23 mouse cellular contexts compared by ENCODE assay signal in the genomic region with DNA sequence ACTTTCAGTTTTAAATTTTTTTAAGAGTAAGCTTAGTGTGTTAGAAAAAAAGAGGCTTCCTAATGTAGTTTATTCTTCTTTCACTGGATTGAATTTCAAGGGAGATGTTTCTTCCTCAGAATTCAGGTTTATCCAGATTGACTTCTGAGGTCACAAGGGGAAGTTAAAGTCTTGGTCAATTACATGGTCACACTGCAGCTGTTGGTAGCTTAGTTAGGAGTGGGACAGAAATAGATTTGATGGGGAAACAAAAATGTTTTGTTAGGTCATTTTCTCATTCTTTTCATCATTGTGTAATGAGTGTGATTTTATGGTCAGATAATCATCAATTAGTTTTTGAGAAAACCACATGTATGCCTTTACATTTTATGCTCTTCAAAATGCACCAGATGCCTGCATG. TPM values are rescaled to one million over a fixed set of nuclear protein-coding genes. Genes with fewer than 3 reads are reported as not detected.
A peak's percentile ranks its signal among the peaks of the same experiment; 100 is the strongest.
DNase-seq lines count a peak whose midpoint lies in the region; ATAC-seq lines count a peak whose summit lies in the region.
"Had no signal": no experiment of that assay in that cellular context is flagged by ENCODE, and none has a peak within 500 bp of the region (broad histone marks: within the 10 kb centered on the region; RNA-seq: fewer than 3 reads in every experiment).

No protein-coding gene starts in this region.

- no peak overlapping the region for H3K27ac ChIP-seq in hindbrain, embryonic 14.5 days
- H3K27ac ChIP-seq in hindbrain, embryonic 11.5 days (ENCODE audit: low read depth, low read length) = no peak overlapping the region
- H3K27ac ChIP-seq: embryonic facial prominence, embryonic 13.5 days; embryonic facial prominence, embryonic 15.5 days; forebrain, embryonic 10.5 days; forebrain, embryonic 12.5 days had no signal

- H3K36me3 ChIP-seq in hindbrain, embryonic 14.5 days (replicated peaks; ENCODE audit: control insufficient read depth, insufficient read depth) = no peaks in the 10 kb centered on the region
- no peaks in the 10 kb centered on the region for H3K36me3 ChIP-seq in hindbrain, embryonic 11.5 days (ENCODE audit: control insufficient read depth, insufficient read depth, low read length)
- H3K36me3 ChIP-seq: embryonic facial prominence, embryonic 13.5 days; embryonic facial prominence, embryonic 15.5 days; forebrain, embryonic 10.5 days; forebrain, embryonic 12.5 days had no signal

- H3K4me1 ChIP-seq in hindbrain, embryonic 14.5 days (replicated peaks; ENCODE audit: control insufficient read depth, insufficient read depth, low read length) = no peaks in the 10 kb centered on the region
- H3K4me1 ChIP-seq in hindbrain, embryonic 11.5 days (replicated peaks; ENCODE audit: control insufficient read depth, insufficient read depth, low read length) = no peaks in the 10 kb centered on the region
- H3K4me1 ChIP-seq: embryonic facial prominence, embryonic 13.5 days; embryonic facial prominence, embryonic 15.5 days had no signal

- H3K9ac ChIP-seq in hindbrain, embryonic 14.5 days = no peak overlapping the region
- no peak overlapping the region for H3K9ac ChIP-seq in hindbrain, embryonic 11.5 days (ENCODE audit: low read depth, low read length)
- H3K9ac ChIP-seq: embryonic facial prominence, embryonic 13.5 days; embryonic facial prominence, embryonic 15.5 days; forebrain, embryonic 12.5 days had no signal

- H3K4me2 ChIP-seq in hindbrain, embryonic 14.5 days (replicated peaks) = no peak overlapping the region
- H3K4me2 ChIP-seq in hindbrain, embryonic 11.5 days (replicated peaks; ENCODE audit: low read depth, low read length) = no peak overlapping the region
- H3K4me2 ChIP-seq: embryonic facial prominence, embryonic 13.5 days; embryonic facial prominence, embryonic 15.5 days; forebrain, embryonic 12.5 days had no signal

- H3K4me3 ChIP-seq in hindbrain, embryonic 14.5 days (replicated peaks; ENCODE audit: low read length) = no peak overlapping the region
- no peak overlapping the region for H3K4me3 ChIP-seq in hindbrain, embryonic 11.5 days (ENCODE audit: low read depth, low read length)
- H3K4me3 ChIP-seq: embryonic facial prominence, embryonic 13.5 days; embryonic facial prominence, embryonic 15.5 days; erythroblast, embryonic 14.5 days; forebrain, embryonic 10.5 days; forebrain, embryonic 12.5 days had no signal

- H3K9me3 ChIP-seq in hindbrain, embryonic 14.5 days (ENCODE audit: control insufficient read depth, low read length) = no peaks in the 10 kb centered on the region
- H3K9me3 ChIP-seq in hindbrain, embryonic 11.5 days (ENCODE audit: control insufficient read depth, low read length) = no peaks in the 10 kb centered on the region
- H3K9me3 ChIP-seq: embryonic facial prominence, embryonic 13.5 days; embryonic facial prominence, embryonic 15.5 days; forebrain, embryonic 10.5 days; forebrain, embryonic 12.5 days had no signal

- ATAC-seq in hindbrain, embryonic 14.5 days (ENCODE audit: low FRiP score) = no peak
- ATAC-seq in hindbrain, embryonic 11.5 days (ENCODE audit: low FRiP score) = no peak
- ATAC-seq in CD4-positive, CD25-positive, alpha-beta regulatory T cell, adult 4 months = no peak
- ATAC-seq: activated CD4-positive, CD25-positive, alpha-beta regulatory T cell, adult 4 months; forebrain, embryonic 14.5 days; forebrain, embryonic 16.5 days; Patski had no signal

- DNase-seq in hindbrain, embryonic 14.5 days (ENCODE audit: low spot score) = peak; percentile 2
- no peak for DNase-seq in hindbrain, embryonic 11.5 days (ENCODE audit: low spot score)
- DNase-seq in Muller cell, postnatal 12 days (ENCODE audit: inconsistent ontology term) = peak; percentile 37
- DNase-seq in cerebellum, adult 18-20 months = no peak
- DNase-seq: adrenal gland, adult 8-10 months; adrenal gland, postnatal 14 days; adrenal gland, postnatal 36 days; cerebellum, adult 11-12 months; cerebellum, adult 8-10 months; cerebellum, adult 9-11 months; cerebellum, postnatal 14 days; cerebellum, postnatal 36 days; embryo, embryonic 11 days had no signal

- H3K27me3 ChIP-seq in hindbrain, embryonic 14.5 days (ENCODE audit: control insufficient read depth, insufficient read depth, low read length) = no peaks in the 10 kb centered on the region
- H3K27me3 ChIP-seq in hindbrain, embryonic 11.5 days (ENCODE audit: control insufficient read depth, insufficient read depth, low read length) = no peaks in the 10 kb centered on the region
- H3K27me3 ChIP-seq: embryonic facial prominence, embryonic 13.5 days; embryonic facial prominence, embryonic 15.5 days; forebrain, embryonic 12.5 days; Patski had no signal

RNA-seq across cellular contexts. Expression of gene Pxdc1, which starts 56.5 kb away (rescaled TPM):
- 10.4 and 13.2 TPM in 2 replicates for polyA plus RNA-seq in hindbrain, embryonic 14.5 days (2014; fragmentation: Nextera tagmentation; extraction: Ambion mirVana)
- 3.5 and 4.7 TPM in 2 replicates for polyA plus RNA-seq in hindbrain, embryonic 11.5 days (2014; fragmentation: Nextera tagmentation; extraction: Ambion mirVana)
- under 1 TPM in 1 of 2 experiments, not detected in 1; 0.33 TPM for polyA plus RNA-seq in CD4-positive, CD25-positive, alpha-beta regulatory T cell, adult 4 months (2017; shearing (Covaris generic))

Comparison
In these comparisons a context has a peak if more than half of its experiments do, and no peak if none do; other contexts are left out.
1. DNase-seq: peak in hindbrain, embryonic 14.5 days (single experiment) and Muller cell, postnatal 12 days (single experiment); none in hindbrain, embryonic 11.5 days (single experiment) and cerebellum, adult 18-20 months (0 of 2).